Mouse (Mus musculus): ENCODE data around the gene Gm28374. TPM values are rescaled to one million over a fixed set of nuclear protein-coding genes. Genes with fewer than 3 reads are reported as not detected.
A peak's percentile ranks its signal among the peaks of the same experiment; 100 is the strongest.

The Gm28374 gene
- polyA plus RNA-seq, 1 experiment from 2014 or later = 0.72 TPM

DNA sequence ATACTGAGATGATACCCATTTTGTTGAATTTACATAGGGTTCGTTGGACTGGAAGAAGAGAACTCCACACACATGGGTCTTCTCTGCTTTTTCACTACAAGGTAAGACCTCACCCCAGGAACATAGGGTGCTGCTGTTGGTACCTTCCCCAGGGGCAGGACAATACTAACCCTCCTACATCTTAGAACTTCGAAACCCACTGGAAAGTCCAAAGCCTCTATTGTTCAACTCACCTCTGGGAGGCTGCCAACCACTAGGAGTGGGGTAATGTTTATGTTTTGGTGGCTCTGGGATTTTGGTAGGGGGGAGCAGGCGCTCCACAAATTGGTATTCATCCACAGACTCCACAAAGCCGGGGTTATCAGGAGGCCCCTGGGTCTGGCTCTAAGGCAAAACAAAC lies 25.4 kb downstream of the Gm28374 start:
- DNase-seq = no peak
- peak overlapping the region; percentile 82 for H3K4me2 ChIP-seq (ENCODE audit: low read depth, low read length)
- TF ChIP-seq CTCF (IDR thresholded peaks at IDR 0.05; ENCODE audit: low read depth) = no peak
- no peak for TF ChIP-seq EP300 (IDR thresholded peaks at IDR 0.05; ENCODE audit: low read depth)
- no peak for ATAC-seq
- WGBS (ENCODE audit: insufficient replicate concordance) = 50% methylated on average over 4 of the region's 4 CpGs
- H3K9ac ChIP-seq (replicated peaks) = peak overlapping the region; percentile 67
- H3K4me1 ChIP-seq (ENCODE audit: insufficient read depth) = peaks cover 25% of the 10 kb centered on the region
- H3K4me3 ChIP-seq (ENCODE audit: low read depth, low read length) = peak overlapping the region; percentile 78
- H3K27ac ChIP-seq (ENCODE audit: low read depth) = peak overlapping the region; percentile 30; the same call in 1 of the 2 replicates
- H3K27me3 ChIP-seq (ENCODE audit: insufficient read depth, low read length) = no peaks in the 10 kb centered on the region
- H3K9me3 ChIP-seq (ENCODE audit: low read length) = no peaks in the 10 kb centered on the region
- peaks cover 54% of the 10 kb centered on the region for H3K36me3 ChIP-seq (replicated peaks; ENCODE audit: insufficient read depth, low read length)

DNA sequence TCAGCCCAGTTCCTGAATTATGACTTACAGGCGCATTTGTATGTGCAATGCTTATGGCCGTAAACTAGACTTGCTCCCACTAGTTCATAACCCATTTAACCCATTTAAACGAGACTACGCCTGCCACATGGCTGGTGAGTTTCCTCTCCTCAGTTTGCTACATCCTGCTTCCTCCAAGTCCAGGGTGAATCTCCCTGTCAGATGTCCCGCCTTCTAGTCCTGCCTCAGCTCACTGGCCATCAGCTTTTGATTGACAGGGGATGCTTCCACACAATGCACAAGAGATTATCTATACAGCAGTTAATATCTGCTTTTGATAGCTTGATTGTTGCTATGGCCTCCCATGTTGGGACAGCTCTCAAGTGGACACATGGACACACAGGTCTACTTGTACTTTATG lies 27.8 kb downstream of the Gm28374 start:
- no peak for TF ChIP-seq EP300 (IDR thresholded peaks at IDR 0.05; ENCODE audit: low read depth)
- TF ChIP-seq CTCF (IDR thresholded peaks at IDR 0.05; ENCODE audit: low read depth) = no peak
- H3K9ac ChIP-seq (replicated peaks) = no peak overlapping the region
- DNase-seq (no peak), ATAC-seq (no peak)
- no peaks in the 10 kb centered on the region for H3K9me3 ChIP-seq (ENCODE audit: low read length)
- H3K36me3 ChIP-seq (replicated peaks; ENCODE audit: insufficient read depth, low read length) = peaks cover 74% of the 10 kb centered on the region
- no peaks in the 10 kb centered on the region for H3K27me3 ChIP-seq (ENCODE audit: insufficient read depth, low read length)
- no peak overlapping the region for H3K27ac ChIP-seq (ENCODE audit: low read depth)
- H3K4me3 ChIP-seq (ENCODE audit: low read depth, low read length) = no peak overlapping the region
- H3K4me2 ChIP-seq (ENCODE audit: low read depth, low read length) = no peak overlapping the region
- WGBS (ENCODE audit: insufficient replicate concordance) = 78% methylated on average over 5 of the region's 5 CpGs
- H3K4me1 ChIP-seq (ENCODE audit: insufficient read depth) = peaks cover 16% of the 10 kb centered on the region

DNA sequence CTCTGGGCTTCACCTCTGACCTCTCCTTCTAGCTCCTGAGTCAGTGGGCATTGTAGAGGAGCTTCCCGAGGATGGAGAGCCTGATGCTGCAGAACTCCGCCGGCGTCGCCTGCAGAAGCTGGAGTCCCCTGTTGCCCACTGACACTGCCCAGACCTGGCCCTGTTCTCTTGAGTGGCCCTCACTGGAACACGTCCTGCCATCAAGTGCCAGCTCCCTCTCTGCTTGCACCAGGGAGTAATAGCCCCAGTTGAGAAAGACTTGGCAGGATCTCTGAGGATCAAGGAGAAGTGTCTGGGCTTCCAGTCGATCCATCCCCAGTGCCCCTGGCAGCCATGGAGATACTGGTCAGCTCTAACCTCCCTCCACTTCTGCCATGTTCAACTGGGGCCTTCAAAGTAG lies 29.5 kb downstream of the Gm28374 start:
- H3K9ac ChIP-seq (replicated peaks) = no peak overlapping the region
- no peak overlapping the region for H3K4me3 ChIP-seq (ENCODE audit: low read depth, low read length)
- H3K27me3 ChIP-seq (ENCODE audit: insufficient read depth, low read length) = no peaks in the 10 kb centered on the region
- peaks cover 24% of the 10 kb centered on the region for H3K4me1 ChIP-seq (ENCODE audit: insufficient read depth)
- no peaks in the 10 kb centered on the region for H3K9me3 ChIP-seq (ENCODE audit: low read length)
- 86% methylated on average over 7 of the region's 7 CpGs for WGBS (ENCODE audit: insufficient replicate concordance)
- H3K4me2 ChIP-seq (ENCODE audit: low read depth, low read length) = no peak overlapping the region
- TF ChIP-seq CTCF (IDR thresholded peaks at IDR 0.05; ENCODE audit: low read depth) (no peak), EP300 (IDR thresholded peaks at IDR 0.05; ENCODE audit: low read depth) (no peak)
- DNase-seq = no peak
- no peak for ATAC-seq
- peaks cover 81% of the 10 kb centered on the region for H3K36me3 ChIP-seq (replicated peaks; ENCODE audit: insufficient read depth, low read length)
- H3K27ac ChIP-seq (ENCODE audit: low read depth) = no peak overlapping the region

DNA sequence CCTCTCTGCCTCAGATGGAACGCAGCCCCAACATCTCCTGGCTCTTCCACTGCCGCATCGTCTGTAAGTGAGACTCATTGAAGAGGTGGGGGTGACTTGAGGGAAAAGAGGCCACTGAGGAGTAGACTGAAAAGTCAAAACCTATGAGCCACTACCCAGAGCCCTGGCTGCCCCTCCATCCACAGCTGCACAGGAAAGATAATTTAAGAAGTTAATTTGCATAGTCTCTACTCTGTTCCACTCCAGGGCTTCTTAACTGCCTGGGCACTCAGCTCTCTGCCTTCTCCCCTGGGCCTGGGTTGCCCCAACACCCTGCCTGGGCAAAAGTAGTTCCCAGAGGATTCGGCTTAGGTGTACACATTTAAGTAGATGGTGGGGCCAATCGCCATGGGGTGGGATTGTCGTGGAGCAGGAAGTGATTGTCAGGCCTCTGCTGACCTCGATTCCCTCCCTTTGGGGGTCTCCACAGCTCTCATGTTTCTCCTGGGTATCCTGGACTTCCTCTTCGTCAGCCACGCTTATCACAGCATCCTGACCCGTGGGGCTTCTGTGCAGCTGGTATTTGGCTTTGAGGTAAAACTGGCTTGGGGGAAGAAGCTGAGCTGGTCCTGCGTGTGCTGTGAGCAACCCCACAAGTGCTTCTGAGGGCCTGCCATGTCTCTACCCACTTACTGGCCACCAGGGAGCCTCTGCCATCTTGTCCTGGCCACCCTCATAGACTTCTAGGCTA lies 33.2 kb downstream of the Gm28374 start:
- DNase-seq (peak; percentile 29), ATAC-seq (no peak)
- Histone ChIP-seq H3K4me1 (ENCODE audit: insufficient read depth) (peaks cover 23% of the 10 kb centered on the region), H3K27me3 (ENCODE audit: insufficient read depth, low read length) (no peaks in the 10 kb centered on the region), H3K9me3 (ENCODE audit: low read length) (no peaks in the 10 kb centered on the region), H3K4me3 (ENCODE audit: low read depth, low read length) (peak overlapping the region; percentile 73), H3K4me2 (ENCODE audit: low read depth, low read length) (peak overlapping the region; percentile 76), H3K27ac (ENCODE audit: low read depth) (peak overlapping the region; percentile 99), H3K36me3 (replicated peaks; ENCODE audit: insufficient read depth, low read length) (peaks cover 58% of the 10 kb centered on the region), H3K9ac (replicated peaks) (peak overlapping the region; percentile 11; the same call in 1 of the 2 replicates)
- TF ChIP-seq EP300 (IDR thresholded peaks at IDR 0.05; ENCODE audit: low read depth) = no peak; the same call in 1 of the 2 replicates
- TF ChIP-seq CTCF (IDR thresholded peaks at IDR 0.05; ENCODE audit: low read depth) = no peak
- 52% methylated on average over 11 of the region's 11 CpGs for WGBS (ENCODE audit: insufficient replicate concordance)

DNA sequence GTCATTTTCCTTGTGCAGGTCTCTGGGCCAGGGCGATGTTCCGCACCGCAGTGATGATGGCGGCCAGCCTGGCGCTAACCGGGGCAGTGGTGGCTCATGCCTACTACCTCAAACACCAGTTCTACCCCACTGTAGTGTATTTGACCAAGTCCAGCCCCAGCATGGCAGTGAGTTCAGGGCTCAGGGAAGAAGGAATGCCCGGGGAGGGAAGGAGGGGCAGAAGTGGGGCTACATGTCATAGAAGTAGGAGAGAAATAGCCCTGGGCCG lies 34.2 kb downstream of the Gm28374 start:
- DNase-seq (no peak), ATAC-seq (no peak)
- H3K9me3 ChIP-seq (ENCODE audit: low read length) = no peaks in the 10 kb centered on the region
- H3K27me3 ChIP-seq (ENCODE audit: insufficient read depth, low read length) = no peaks in the 10 kb centered on the region
- peak overlapping the region; percentile 99 for H3K27ac ChIP-seq (ENCODE audit: low read depth)
- WGBS (ENCODE audit: insufficient replicate concordance) = 73% methylated on average over 8 of the region's 8 CpGs
- peaks cover 48% of the 10 kb centered on the region for H3K36me3 ChIP-seq (replicated peaks; ENCODE audit: insufficient read depth, low read length)
- H3K4me1 ChIP-seq (ENCODE audit: insufficient read depth) = peaks cover 23% of the 10 kb centered on the region
- peak overlapping the region; percentile 91 for H3K9ac ChIP-seq (replicated peaks)
- H3K4me3 ChIP-seq (ENCODE audit: low read depth, low read length) = peak overlapping the region; percentile 73
- no peak for TF ChIP-seq EP300 (IDR thresholded peaks at IDR 0.05; ENCODE audit: low read depth)
- TF ChIP-seq CTCF (IDR thresholded peaks at IDR 0.05; ENCODE audit: low read depth) = no peak
- H3K4me2 ChIP-seq (ENCODE audit: low read depth, low read length) = peak overlapping the region; percentile 76

DNA sequence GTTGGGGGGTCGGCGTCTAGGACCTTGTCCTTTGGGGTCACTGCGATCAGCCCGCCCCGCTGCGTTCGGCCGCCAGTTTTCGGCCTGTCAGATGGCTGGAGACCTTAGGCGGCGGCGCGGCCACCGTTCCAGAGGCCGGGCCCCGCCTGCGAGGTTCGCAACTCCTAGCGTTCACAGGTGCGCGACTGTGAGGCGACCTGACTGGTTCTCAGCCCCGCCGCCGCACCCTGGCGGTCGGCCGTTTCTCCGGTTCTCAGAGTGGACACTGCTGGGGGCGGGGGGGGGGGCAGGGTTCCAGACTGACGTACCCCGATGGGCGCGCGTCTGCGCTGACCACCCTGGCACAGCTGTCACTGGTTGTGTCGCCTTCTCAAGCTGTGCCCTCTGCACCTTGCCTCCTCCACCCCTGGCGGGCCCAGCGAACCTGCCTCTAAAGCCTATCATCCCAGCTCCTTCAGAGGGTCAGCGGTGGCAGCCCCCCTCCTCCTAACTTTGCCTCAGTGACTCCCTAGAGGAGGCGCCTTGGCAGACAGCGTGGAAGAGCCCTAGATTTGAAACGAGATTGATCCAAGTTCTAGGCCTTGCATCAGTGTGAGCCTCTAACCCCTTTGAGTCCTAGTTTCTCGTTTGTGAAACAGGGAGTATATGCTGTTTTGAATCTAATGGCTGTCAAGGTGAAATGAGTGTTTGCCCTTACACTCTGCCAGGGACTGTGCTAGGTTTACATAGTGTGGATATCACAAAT lies 34.7 kb downstream of the Gm28374 start:
- DNase-seq (no peak), ATAC-seq (peak; percentile 28)
- Histone ChIP-seq H3K4me1 (ENCODE audit: insufficient read depth) (peaks cover 23% of the 10 kb centered on the region), H3K9ac (replicated peaks) (peak overlapping the region; percentile 91), H3K27ac (ENCODE audit: low read depth) (peak overlapping the region; percentile 99), H3K4me2 (ENCODE audit: low read depth, low read length) (peak overlapping the region; percentile 76), H3K27me3 (ENCODE audit: insufficient read depth, low read length) (no peaks in the 10 kb centered on the region), H3K36me3 (replicated peaks; ENCODE audit: insufficient read depth, low read length) (peaks cover 43% of the 10 kb centered on the region), H3K4me3 (ENCODE audit: low read depth, low read length) (peak overlapping the region; percentile 73), H3K9me3 (ENCODE audit: low read length) (no peaks in the 10 kb centered on the region)
- TF ChIP-seq CTCF (IDR thresholded peaks at IDR 0.05; ENCODE audit: low read depth) = peak; percentile 19; the same call in 1 of the 2 replicates
- no peak for TF ChIP-seq EP300 (IDR thresholded peaks at IDR 0.05; ENCODE audit: low read depth)
- WGBS (ENCODE audit: insufficient replicate concordance) = 2% methylated on average over 37 of the region's 44 CpGs
